Mouse (Mus musculus) left cerebral cortex, postnatal 25 days (tissue): ENCODE data around the gene Gm17482. TPM values are rescaled to one million over a fixed set of nuclear protein-coding genes. Genes with fewer than 3 reads are reported as not detected.
"Not testable (repeated sequence)": the region's sequence is repeated elsewhere in the genome, so short reads cannot be mapped to it uniquely, and the experiment has no call there.

Experiments
- DNase-seq, 2 experiments: peaks; one replicate each; pipeline ENCODE4 v3.0.0; 2022; ENCODE audit warnings: low spot score in 2 of 2, mixed read lengths in 1 of 2
- intact Hi-C: fragments of 180-260 bp; cut with DNase I; formaldehyde crosslinking; loops from one replicate; pipeline ENCODE4 v1.15.1; 2025
- total RNA-seq, 2 experiments: library from RNA; stranded (reverse); gene quantifications; 2 replicates each; pipeline ENCODE4 v1.2.3; 2021

The Gm17482 gene
- not detected for total RNA-seq

DNA sequence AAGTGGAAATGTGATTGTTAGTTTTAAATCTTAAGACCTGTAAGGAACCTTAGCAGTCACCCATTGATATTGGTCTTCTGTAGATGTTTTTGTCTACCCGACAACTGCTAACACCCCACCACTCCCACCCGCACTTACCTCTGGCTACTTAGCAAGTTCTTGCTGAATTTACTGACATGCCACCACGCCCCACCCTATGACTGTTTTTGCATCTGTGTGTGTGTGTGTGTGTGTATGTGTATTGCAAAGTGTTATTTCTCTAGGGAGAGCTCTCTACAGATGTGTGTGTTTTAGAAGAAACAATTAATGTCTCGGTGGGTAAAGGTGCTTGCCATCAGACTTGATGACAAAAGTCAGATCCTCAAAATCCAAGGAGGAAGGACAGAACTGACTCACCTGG lies at the start of gene Gm17482:
Gm17482 (plus strand) TSS at position 301 of the 400 bp plus-strand sequence.
- intact Hi-C loops = loop anchor here (2.0 to 10.0 kb wide), 3 partner anchors 42 to 312 kb away; no protein-coding TSS in a partner anchor
- no peak for DNase-seq

GRCm38 (mm10) chr6:115178826-115179225 lies 48.3 kb upstream of the Gm17482 start:
- intact Hi-C loops = loop anchor here (5.0 kb wide), 1 partner anchor 33 kb away; no protein-coding TSS in a partner anchor
- no peak for DNase-seq

DNA sequence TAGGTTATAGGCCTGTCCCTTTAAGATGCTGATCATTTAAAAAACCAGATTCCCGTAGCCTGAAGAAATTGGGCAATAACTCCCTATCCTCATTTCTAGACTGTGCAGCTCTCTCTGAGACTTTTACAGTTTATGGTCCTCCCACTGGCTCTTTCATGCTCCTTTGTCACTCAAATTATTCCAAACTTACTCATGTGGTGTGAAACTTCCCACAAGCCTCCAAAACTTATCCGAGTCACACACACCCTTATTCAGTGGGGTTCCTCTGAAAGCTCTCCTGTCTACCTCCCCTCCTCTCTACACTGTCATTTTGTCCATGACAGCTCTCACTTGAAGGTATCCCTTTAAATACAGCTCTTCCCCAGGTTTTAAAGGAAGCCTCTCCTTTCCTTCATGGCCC lies 46.0 kb upstream of the Gm17482 start:
- DNase-seq = peak in 1 of 2 experiments; percentile 62
- intact Hi-C loops = no loop called here

GRCm38 (mm10) chr6:115191111-115191510 lies 36.0 kb upstream of the Gm17482 start:
- DNase-seq = no peak
- intact Hi-C loops = no loop called here

GRCm38 (mm10) chr6:115200753-115201152 lies 26.4 kb upstream of the Gm17482 start:
- no peak for DNase-seq
- intact Hi-C loops = no loop called here

GRCm38 (mm10) chr6:115203029-115203428 lies 24.1 kb upstream of the Gm17482 start:
- intact Hi-C loops = no loop called here
- DNase-seq = no peak

DNA sequence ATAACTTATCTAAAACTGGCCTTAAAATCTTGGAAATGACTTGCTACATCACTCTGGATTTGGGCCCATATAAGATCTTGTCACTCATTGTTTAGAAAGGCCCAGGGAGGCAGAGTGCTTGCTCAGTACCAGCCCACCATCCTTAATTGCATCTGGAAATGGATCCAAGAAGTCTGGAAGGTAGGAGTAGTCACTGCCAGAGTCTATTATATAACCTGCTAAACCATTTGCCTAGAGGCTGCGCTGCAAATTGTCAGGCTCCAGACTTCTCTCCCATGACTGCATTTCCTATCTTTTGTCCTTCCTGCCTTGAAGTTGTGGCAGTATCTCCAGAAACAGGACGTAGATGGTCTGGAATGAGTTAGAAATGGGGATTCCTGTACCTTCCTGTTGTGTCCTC lies 17.0 kb upstream of the Gm17482 start:
- peak in 1 of 2 experiments; percentile 81 for DNase-seq
- intact Hi-C loops = loop anchor here (5.0 kb wide), 2 partner anchors 33 to 73 kb away; no protein-coding TSS in a partner anchor

DNA sequence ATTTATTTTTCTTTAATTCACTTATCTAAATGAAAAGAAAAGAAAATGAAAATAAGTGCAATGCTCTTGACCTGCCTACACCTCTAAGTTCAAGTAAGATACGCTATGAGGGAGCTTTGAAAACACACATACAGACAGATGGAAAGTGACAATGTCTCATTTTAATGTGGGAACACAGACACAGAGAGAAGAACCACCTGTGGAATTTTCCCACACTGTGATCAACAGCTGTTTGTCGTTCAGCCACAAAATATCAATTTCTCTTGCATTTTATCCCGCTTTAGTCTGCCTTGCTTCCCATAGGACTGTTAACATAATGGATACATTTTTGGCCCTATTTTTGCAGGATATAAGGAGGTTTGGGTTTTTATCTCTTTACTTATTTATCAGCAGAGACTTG lies 16.3 kb upstream of the Gm17482 start:
- intact Hi-C loops = loop anchor here (5.0 kb wide), 2 partner anchors 34 to 74 kb away; no protein-coding TSS in a partner anchor
- DNase-seq = no peak

- no peak for DNase-seq
- intact Hi-C loops = loop anchor here (5.0 kb wide), 2 partner anchors 35 to 75 kb away; no protein-coding TSS in a partner anchor
These were observed 14.8 kb upstream of the Gm17482 start for GRCm38 (mm10) chr6:115212132-115212903.

DNA sequence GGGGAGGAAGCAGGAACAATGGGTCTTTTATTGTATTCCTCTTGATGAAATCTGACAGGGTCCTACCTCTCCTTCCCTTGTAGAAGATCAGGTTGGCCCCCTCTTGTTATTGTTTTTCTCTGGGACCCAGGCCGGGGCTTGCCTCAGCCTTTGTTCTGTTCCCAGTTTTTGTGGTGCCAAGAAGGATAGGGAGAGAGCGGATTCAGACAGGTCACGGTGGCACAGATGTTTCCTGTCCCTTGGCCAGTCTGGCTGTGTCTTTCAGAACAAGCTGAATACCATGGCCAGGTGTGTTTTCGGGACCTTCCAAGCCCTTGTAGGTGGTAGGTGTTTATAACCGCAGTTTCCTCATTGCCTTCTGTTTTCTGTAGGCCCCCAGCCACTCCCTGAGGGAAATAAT lies 14.0 kb upstream of the Gm17482 start:
- no peak for DNase-seq
- intact Hi-C loops = loop anchor here (5.0 kb wide), 2 partner anchors 36 to 76 kb away; no protein-coding TSS in a partner anchor

GRCm38 (mm10) chr6:115221215-115221641 lies 5.9 kb upstream of the Gm17482 start:
- intact Hi-C loops = loop anchor here (5.0 to 10.0 kb wide), 2 partner anchors 154 to 176 kb away; no protein-coding TSS in a partner anchor
- peak; percentile 50 to 87 for DNase-seq

DNA sequence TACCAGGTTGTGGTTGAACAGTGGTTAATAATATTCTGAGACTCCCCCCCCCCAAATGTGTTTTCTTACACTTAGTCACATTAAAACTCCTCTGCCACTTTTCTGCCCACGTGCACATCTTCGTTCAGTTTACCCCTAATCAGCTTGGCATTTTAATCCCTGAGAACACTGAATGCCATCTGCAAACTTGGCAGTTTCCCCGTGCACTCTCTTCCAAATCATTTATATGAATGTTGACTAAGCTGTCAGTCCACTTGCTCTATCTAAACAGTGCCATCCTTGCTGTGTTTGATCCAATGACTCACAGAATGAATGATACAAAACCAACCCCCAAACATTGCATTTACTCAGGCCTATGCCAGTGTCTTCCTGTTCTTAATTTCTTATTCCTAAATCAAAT lies 1.6 kb upstream of the Gm17482 start:
- intact Hi-C loops = loop anchor here (10.0 kb wide), 1 partner anchor 181 kb away; no protein-coding TSS in a partner anchor
- peak in 1 of 2 experiments; percentile 59 for DNase-seq

DNA sequence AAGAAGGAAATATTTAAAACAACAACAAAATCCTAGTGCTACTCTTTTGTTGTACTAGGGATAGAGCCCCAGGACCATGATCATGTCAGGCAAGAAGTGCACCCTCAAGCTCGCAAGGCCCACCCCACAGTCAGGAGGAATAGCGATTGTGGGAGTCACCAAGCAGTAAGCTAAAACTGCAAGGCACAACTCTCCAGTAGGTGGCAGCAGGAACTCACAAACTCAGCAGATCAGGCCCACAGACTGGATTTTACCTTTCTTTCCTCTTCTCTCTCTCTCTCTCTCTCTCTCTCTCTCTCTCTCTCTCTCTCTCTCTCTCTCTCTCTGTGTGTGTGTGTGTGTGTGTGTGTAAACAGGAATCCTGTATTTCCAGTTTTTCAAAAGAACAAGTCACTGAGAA lies 386 bp downstream of the Gm17482 start:
- DNase-seq = peak; percentile 84 to 89
- intact Hi-C loops = loop anchor here (2.0 to 10.0 kb wide), 3 partner anchors 41 to 311 kb away; no protein-coding TSS in a partner anchor

DNA sequence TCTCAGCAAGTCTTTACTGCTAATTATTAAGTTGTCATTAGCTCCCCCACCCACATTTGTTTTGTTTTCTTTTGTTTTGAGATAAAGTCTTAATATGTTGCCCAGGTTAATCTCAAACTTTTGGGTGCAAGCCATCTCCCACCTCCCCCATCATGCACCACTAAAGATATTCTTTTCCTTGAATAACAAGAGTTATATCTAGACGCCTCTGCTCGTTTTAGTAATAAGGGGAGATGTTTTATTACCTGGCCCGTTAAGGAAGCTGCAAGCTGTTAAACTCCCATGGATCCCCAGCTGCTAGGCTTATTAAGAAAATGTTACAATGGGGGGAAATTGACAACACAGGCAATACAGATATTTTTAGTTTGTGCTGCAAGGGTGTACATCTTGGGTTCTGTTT lies 3.4 kb downstream of the Gm17482 start:
- intact Hi-C loops = no loop called here
- no peak for DNase-seq

DNA sequence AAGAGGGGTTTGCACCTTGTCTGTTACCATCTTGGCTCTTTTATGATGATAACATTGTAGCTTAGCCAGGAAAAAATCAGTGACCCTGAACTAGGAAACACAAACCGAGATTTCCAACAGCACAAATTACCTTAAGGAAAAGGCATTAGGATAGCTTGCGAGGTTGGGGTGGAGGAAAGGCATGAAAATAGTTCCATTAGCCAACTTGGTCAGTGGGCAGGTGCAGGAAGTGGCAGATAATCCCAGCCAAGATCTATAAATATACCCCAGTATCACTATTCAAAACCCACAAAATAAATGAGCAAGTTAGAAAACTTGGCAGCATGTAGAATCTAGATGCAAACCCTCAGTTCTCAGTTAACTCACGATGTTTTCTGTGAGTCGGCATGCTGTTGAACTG lies 4.7 kb downstream of the Gm17482 start:
- no peak for DNase-seq
- intact Hi-C loops = no loop called here

DNA sequence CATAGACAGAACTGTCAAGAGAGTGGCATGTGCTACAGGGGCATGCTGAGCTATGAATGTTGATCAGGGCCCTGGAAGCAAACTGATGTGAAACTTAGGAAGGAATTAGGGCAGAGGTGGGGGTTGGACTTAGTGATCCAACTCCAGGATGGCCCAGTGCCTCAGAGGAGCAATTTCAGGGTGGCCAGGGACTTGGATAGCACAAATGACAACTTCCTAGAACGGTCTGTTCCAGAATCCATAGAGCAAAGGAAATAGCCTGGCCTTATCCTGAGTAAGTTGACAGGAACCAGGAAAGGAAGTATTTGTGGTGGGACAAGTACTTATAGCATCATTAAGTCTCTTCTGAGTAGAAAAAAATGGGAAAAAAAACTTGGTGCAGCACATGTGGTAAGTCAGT lies 5.4 kb downstream of the Gm17482 start:
- DNase-seq = no peak
- intact Hi-C loops = no loop called here

- intact Hi-C loops = no loop called here
- no peak for DNase-seq
These were observed 11.2 kb downstream of the Gm17482 start for GRCm38 (mm10) chr6:115238031-115239027.

DNA sequence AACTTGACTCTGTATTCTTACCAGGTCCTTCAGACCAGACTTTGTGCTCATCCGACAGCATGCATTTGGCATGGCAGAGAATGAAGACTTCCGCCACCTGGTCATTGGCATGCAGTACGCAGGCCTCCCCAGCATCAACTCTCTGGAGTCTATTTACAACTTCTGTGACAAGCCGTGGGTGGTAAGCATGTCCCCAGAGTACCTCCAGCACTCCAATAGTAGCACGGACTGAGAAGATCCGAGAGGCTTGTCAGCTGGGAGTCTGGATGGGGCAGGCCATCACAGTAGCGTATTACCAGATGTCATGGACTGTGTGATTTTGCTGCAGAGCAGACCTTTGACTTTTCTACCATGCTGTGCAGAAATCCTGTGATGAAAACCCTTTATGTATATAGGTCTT lies 12.2 kb downstream of the Gm17482 start:
- intact Hi-C loops = no loop called here
- peak in 1 of 2 experiments; percentile 69 for DNase-seq

DNA sequence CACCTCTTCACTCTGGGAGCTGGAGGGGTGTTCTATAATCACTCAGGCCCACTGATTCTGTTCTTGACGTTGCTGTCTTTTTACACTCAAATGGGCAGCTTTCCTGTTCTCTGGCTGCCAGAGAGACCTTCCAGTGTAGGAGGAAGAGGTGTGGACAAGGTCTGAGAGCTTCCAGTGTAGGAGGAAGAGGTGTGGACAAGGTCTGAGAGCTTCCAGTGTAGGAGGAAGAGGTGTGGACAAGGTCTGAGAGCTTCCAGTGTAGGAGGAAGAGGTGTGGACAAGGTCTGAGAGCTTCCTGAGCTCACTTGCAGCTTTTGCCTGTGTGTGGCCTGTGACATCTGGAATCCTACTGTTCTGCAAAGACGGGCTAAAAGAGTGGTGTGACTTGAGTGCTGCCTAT lies 13.3 kb downstream of the Gm17482 start:
- intact Hi-C loops = not testable (repeated sequence)

More for the DNA sequence above, 13.3 kb downstream of the Gm17482 start:
- not testable (repeated sequence) for DNase-seq
